Mouse (Mus musculus) c-Kit-negative CD71-positive TER-119-positive erythroid progenitor cells, embryonic 14.5 days (primary cell): Measurements from ENCODE around the gene Rbm33.

Experiments
- DNase-seq: peaks from one replicate; pipeline ENCODE4 v3.0.0-alpha.2; 2013; ENCODE audit warnings: low read depth, low spot score

Rbm33 gene

GRCm38 (mm10) chr5:28324457-28324856 lies 7.5 kb downstream of the Rbm33 start:
- DNase-seq: no peak

- DNase-seq: no peak
Measured at GRCm38 (mm10) chr5:28329024-28329806, 12.3 kb downstream of the Rbm33 start.

- DNase-seq: no peak
Measured at GRCm38 (mm10) chr5:28333731-28334130, 16.8 kb downstream of the Rbm33 start.

- no peak for DNase-seq
Measured at GRCm38 (mm10) chr5:28351857-28352513, 35.1 kb downstream of the Rbm33 start.

- DNase-seq: no peak
Measured at GRCm38 (mm10) chr5:28355614-28356013, 38.7 kb downstream of the Rbm33 start.

GRCm38 (mm10) chr5:28360745-28361144 lies 43.8 kb downstream of the Rbm33 start:
- no peak for DNase-seq

GRCm38 (mm10) chr5:28368056-28368455 lies 51.1 kb downstream of the Rbm33 start:
- no peak for DNase-seq

GRCm38 (mm10) chr5:28370836-28371235 lies 53.9 kb downstream of the Rbm33 start:
- no peak for DNase-seq

- no peak for DNase-seq
Measured at GRCm38 (mm10) chr5:28372172-28372664, 55.3 kb downstream of the Rbm33 start.

GRCm38 (mm10) chr5:28373498-28374427 lies 56.8 kb downstream of the Rbm33 start:
- DNase-seq: no peak

- no peak for DNase-seq
Measured at GRCm38 (mm10) chr5:28377299-28377698, 60.4 kb downstream of the Rbm33 start.

GRCm38 (mm10) chr5:28382289-28382688 lies 65.4 kb downstream of the Rbm33 start:
- DNase-seq: no peak

GRCm38 (mm10) chr5:28386783-28387182 lies 69.9 kb downstream of the Rbm33 start:
- DNase-seq: no peak

- no peak for DNase-seq
Measured at GRCm38 (mm10) chr5:28387531-28388179, 70.7 kb downstream of the Rbm33 start.

- DNase-seq: peak; percentile 29
Measured at GRCm38 (mm10) chr5:28388184-28388583, 71.3 kb downstream of the Rbm33 start.

GRCm38 (mm10) chr5:28390189-28390588 lies 73.3 kb downstream of the Rbm33 start:
- DNase-seq: no peak

GRCm38 (mm10) chr5:28397344-28397743 lies 80.4 kb downstream of the Rbm33 start:
- DNase-seq: no peak

GRCm38 (mm10) chr5:28398736-28399135 lies 81.8 kb downstream of the Rbm33 start:
- no peak for DNase-seq

GRCm38 (mm10) chr5:28399451-28400115 lies 82.7 kb downstream of the Rbm33 start:
- no peak for DNase-seq

GRCm38 (mm10) chr5:28402756-28403155 lies 85.8 kb downstream of the Rbm33 start:
- DNase-seq: no peak

- DNase-seq: no peak
Measured at GRCm38 (mm10) chr5:28406662-28407061, 89.7 kb downstream of the Rbm33 start.
